Mouse (Mus musculus): ENCODE results near the gene 6430628N08Rik. TPM values are rescaled to one million over a fixed set of nuclear protein-coding genes. Genes with fewer than 3 reads are reported as not detected.

Gene 6430628N08Rik
- polyA plus RNA-seq, 1 experiment from 2014 or later: not detected

DNA sequence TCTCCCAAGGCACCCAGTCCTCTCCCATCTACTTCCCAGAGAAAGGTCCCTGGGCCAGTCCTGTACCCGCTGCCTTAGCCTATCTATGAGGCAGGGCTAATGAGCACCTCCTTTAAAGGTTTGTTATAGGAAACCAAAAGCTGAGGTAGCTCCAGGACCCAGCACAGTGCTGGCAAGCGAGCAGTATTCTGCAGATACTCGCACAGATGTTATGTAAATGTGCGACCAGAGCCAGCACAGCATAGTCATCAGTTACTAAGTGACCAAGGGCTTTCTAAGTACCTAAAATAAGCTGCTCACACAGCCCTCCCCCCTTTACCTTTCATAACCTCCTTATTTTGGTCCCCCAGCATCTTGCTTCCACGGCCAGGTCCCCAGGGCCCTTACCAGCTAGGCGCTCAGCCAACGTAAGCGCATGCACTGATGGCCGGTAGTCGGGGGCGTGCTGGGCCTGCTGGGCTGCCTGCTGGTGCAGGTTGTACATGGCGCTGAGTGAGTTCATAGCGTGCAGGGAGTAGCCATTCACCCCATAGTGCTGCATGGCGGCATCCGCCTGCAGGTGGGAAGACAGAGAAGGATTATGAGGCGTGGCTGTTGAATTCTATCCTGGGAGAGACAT, 32.9 kb downstream of the 6430628N08Rik start:
- Histone ChIP-seq H3K4me3 (no peak overlapping the region), H3K4me1 (no peaks in the 10 kb centered on the region), H3K9me3 (replicated peaks) (no peaks in the 10 kb centered on the region), H3K4me2 (no peak overlapping the region), H3K27ac (no peak overlapping the region), H3K36me3 (ENCODE audit: poor library complexity, severe bottlenecking) (no peaks in the 10 kb centered on the region), H3K27me3 (peaks cover 56% of the 10 kb centered on the region), H3K9ac (no peak overlapping the region)
- ATAC-seq: no peak
- WGBS: 80% methylated on average over 16 of the region's 16 CpGs

DNA sequence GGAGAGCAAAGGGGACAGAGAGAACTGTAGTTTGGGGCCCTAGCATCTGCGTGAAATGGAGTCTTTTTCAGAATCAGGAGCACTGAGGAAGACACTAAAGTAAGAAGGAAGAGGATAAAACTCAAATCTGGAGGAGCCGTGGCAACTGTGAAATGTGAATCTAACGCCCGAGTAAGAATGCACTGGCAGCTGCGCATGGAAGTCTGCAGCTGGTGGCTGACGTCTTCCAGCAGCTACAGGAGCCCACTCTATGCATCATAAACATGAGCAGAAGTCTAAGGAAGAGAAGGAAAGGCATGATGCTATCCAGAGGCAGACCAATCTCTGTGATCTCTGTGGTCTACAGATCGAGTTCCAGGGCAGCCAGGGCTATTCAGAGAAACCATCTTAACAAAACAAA, 37.2 kb downstream of the 6430628N08Rik start:
- Histone ChIP-seq H3K9me3 (replicated peaks) (no peaks in the 10 kb centered on the region), H3K4me3 (no peak overlapping the region), H3K4me2 (no peak overlapping the region), H3K4me1 (no peaks in the 10 kb centered on the region), H3K36me3 (ENCODE audit: poor library complexity, severe bottlenecking) (no peaks in the 10 kb centered on the region), H3K27me3 (peaks cover 76% of the 10 kb centered on the region), H3K27ac (no peak overlapping the region), H3K9ac (no peak overlapping the region)
- 75% methylated on average over 7 of the region's 7 CpGs for WGBS
- no peak for ATAC-seq

DNA sequence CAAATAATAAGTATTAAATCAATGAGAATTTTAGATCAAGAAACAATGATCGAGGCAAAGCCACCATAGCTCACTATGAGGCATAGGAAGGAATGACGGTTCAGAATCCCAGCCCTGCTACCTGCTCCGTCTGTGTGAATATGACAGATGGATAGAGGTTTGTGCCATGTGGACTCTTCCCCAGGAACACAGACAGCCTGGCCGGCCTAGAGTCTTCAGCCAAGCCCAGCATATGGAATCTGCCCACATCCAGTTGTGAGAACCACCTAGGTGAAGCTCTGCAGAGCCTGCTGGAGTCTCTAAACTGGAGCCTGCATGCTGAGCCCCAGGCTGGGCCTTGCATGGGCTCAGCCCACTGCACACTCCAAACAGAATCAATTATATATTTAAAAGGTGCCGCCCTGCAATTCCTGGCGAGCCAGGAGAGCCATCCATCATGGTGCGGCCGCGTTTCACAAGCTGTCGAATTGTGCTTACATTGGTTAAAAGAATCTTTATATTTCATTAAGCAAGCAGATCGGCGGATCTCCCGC, 41.2 kb downstream of the 6430628N08Rik start:
- peaks cover 97% of the 10 kb centered on the region for H3K27me3 ChIP-seq
- H3K4me1 ChIP-seq: peaks cover 12% of the 10 kb centered on the region
- H3K4me3 ChIP-seq: no peak overlapping the region
- H3K9ac ChIP-seq: no peak overlapping the region
- no peaks in the 10 kb centered on the region for H3K9me3 ChIP-seq (replicated peaks)
- 52% methylated on average over 13 of the region's 13 CpGs for WGBS
- no peak for ATAC-seq
- H3K36me3 ChIP-seq (ENCODE audit: poor library complexity, severe bottlenecking): no peaks in the 10 kb centered on the region
- H3K27ac ChIP-seq: no peak overlapping the region
- H3K4me2 ChIP-seq: no peak overlapping the region

DNA sequence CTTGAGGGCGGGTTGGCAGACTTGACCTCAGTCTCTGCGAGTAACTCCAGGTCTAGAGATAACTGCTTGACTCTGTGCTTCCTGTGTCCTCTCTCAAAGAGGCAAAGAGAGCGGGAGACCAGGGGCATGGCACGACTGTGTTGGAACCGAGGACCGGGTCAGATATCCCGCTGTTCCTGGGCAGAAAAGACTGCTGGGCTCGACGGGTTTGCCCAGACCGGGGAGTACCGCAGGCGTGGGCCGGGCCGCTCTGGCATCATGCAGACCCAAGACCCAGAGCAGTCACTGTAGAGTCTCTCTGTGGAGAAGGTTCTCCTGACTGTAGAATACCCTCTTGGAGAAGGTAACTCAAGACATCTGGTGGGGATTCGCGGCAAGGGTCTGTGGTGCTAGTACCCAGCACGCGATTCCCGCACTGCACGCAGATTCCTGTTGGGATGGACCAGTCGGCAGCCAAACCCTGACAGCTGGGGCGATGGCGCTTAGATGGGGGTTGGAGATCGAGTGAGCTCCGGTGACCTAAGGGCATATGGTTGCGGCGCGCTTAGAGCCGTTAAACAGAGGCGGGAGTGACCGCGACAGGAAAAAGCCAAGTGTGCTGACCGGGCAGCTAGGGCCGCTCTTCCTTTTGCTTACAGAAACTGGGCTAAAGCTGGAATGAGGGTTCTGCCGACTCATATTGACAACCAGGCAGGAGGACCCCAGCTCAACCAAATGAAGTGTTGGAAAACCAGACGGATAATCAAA, 45.5 kb downstream of the 6430628N08Rik start:
- 1% methylated on average over 36 of the region's 36 CpGs for WGBS
- Histone ChIP-seq H3K4me3 (no peak overlapping the region), H3K27ac (no peak overlapping the region), H3K9me3 (replicated peaks) (no peaks in the 10 kb centered on the region), H3K4me2 (no peak overlapping the region), H3K9ac (no peak overlapping the region), H3K27me3 (peaks cover 99% of the 10 kb centered on the region), H3K36me3 (ENCODE audit: poor library complexity, severe bottlenecking) (no peaks in the 10 kb centered on the region), H3K4me1 (peaks cover 25% of the 10 kb centered on the region)
- ATAC-seq: 0 out of 2 replicates have a peak, but pooled peaks have one; percentile 21

DNA sequence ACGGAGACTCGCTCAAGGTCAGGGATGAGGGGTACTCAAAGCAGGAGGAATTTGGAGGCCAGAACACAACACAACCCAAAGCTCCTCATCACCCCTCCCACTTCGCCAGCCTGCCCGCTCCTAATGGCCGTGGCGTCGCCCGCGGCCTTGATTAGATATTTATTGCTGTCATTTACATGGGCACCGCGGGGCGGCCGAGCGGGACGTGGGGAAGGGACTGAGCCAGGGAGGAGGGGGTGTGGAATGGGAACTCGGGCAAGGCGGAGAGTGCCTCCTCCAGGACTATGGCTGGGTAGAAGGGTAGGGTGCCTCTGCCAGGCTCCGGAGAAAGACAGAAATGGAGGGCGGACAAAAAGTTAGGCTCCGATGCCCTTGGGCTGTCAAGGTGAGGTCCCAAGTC, 46.2 kb downstream of the 6430628N08Rik start:
- under 1% methylated on average over 20 of the region's 20 CpGs for WGBS
- H3K9ac ChIP-seq: no peak overlapping the region
- ATAC-seq: no peak
- peaks cover 99% of the 10 kb centered on the region for H3K27me3 ChIP-seq
- no peak overlapping the region for H3K4me2 ChIP-seq
- no peaks in the 10 kb centered on the region for H3K9me3 ChIP-seq (replicated peaks)
- no peak overlapping the region for H3K27ac ChIP-seq
- H3K4me3 ChIP-seq: peak overlapping the region; percentile 15; the same call in 1 of the 2 replicates
- peaks cover 25% of the 10 kb centered on the region for H3K4me1 ChIP-seq
- H3K36me3 ChIP-seq (ENCODE audit: poor library complexity, severe bottlenecking): no peaks in the 10 kb centered on the region

DNA sequence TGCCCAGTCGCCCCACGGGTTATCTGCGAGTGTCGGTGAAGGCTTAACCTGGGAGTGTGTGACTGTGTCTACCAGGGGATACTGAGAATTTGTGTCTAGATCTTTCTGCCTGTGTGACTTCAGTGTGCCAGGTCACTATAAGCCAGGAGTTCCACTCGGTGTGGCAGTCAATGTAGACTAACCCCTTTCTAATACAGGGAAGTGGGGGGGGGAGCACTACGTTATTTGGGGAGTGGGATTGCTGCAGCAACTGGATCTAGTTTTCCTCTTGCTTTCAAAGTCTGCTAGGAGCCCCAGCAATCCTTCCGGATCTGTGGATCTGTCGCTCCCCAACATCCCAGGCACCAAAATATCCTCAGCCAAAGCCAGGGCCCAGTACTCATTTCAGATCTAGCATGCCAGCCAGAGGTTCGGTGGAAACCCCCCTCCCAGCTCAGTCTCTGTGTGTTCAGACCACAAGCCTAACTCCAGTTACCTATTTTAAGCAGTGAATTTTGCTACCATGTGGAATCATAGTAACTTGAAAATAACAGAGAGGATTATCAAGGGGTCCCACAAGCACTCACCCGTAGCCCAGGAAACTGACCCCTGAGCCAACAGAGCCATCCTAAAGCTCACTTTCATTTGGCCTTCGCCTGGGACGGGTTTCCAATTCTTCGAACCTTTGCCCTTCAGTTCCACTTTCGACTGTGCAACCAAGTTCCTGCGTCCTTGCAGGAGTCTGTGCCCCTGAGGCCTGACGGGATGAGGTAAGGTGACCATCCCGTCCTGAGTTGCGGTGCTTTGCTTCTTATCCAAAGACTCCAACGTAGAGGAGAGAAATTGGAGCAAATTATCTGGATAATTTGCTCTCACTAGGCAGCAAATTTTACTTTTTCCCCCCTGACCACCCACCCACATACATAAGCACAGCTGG, 46.9 kb downstream of the 6430628N08Rik start:
- Histone ChIP-seq H3K9ac (no peak overlapping the region), H3K27me3 (peaks cover 99% of the 10 kb centered on the region), H3K4me1 (peaks cover 25% of the 10 kb centered on the region), H3K36me3 (ENCODE audit: poor library complexity, severe bottlenecking) (no peaks in the 10 kb centered on the region), H3K4me3 (no peak overlapping the region), H3K27ac (no peak overlapping the region), H3K9me3 (replicated peaks) (no peaks in the 10 kb centered on the region), H3K4me2 (no peak overlapping the region)
- no peak for ATAC-seq
- WGBS: 3% methylated on average over 19 of the region's 19 CpGs

DNA sequence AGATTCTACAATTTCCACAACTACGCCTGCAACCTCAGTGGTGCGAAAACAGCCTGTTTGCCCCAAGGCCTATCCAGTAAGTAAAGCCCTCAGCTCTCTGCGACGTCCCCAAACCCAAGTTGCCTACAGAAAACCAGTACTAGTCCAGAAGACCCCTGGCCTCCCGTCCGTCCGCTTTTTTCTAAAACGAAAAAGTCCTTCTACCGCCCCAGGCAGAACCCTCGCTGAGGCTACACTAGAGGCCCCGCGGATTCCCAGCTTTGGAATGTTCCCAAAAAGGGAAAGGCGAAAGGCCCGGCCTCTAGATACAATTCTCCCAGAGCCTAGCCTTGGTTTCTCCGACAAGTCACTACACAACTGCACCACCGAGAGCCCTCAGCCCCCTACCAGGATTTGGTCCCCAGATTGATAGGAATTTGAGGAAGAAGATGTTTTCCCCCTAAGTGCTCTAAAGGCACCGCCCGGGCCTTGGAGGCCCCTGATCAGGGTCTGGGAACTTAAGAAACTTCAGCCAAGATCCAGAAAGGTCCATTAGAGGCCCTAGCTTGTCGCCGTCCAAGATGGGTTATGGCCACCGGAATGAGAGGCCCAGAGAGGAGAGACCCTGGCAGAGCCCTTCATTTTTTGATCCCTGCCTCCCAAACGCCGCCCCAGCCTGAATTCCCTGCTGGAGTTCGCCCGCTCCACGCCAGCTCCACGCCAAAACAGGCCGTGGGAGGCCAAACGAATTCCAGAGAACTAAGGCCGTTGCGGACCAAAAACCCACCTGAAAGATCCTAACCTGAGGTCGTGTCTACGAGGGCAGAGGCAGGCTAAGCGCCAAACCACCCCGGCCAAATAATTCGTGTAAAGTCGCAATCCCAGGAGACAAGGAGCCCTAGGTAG, 48.1 kb downstream of the 6430628N08Rik start:
- 1% methylated on average over 37 of the region's 37 CpGs for WGBS
- H3K4me3 ChIP-seq: peak overlapping the region; percentile 33; the same call in 1 of the 2 replicates

DNA sequence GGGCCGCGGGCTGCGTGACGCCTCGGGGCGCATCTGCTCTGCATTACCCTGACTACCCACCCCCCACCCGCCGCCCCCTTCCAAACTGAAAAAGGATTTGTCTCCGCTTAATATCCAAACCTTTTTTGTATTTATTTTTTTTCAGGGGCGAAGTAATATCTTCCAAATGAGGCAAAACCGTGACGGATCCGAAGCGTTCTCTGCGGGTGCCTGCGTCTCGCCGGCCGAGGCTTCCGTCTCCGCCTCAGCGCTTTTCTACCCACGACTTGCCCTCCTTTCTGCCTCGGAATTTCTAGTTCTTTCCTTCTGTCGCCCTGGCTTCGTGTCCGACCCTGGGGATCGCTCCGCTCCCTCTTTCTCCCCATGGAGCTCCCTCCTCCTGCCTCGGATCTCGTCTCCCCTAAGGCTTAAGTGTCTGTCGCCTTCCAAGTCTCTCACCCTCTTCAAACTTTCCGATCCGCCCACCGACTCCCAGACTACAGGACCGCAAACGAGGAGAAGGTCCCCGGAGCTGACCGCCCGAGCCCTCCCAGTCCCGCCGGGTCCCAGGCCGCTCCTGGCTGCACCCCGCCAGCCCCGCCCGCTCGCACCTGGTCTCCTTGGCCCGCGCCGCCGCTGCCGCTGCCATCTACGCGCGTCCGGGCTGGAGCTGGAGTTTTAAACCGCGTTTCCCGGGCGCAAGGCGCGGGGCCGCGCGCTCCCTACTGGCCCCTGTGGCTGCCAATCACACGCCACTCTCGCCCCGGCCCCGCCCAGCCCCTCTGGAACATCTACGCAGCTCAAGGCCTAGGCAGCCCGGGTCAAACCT, 49.0 kb downstream of the 6430628N08Rik start, which contains the start of gene Dmbx1:
Dmbx1 (minus strand) TSS at position 632 of the 808 bp plus-strand sequence.
- Histone ChIP-seq H3K9me3 (replicated peaks) (no peaks in the 10 kb centered on the region), H3K27ac (no peak within 1 kb of the TSS), H3K36me3 (ENCODE audit: poor library complexity, severe bottlenecking) (no peaks in the 10 kb centered on the region), H3K9ac (no peak within 1 kb of the TSS), H3K4me3 (peak within 1 kb of the TSS; percentile 33), H3K4me1 (peaks cover 30% of the 10 kb centered on the region), H3K4me2 (peak within 1 kb of the TSS; percentile 60), H3K27me3 (peaks cover 99% of the 10 kb centered on the region)
- peak; percentile 52; the same call in 1 of the 2 replicates for ATAC-seq
- under 1% methylated on average over 71 of the region's 71 CpGs for WGBS

More for the DNA sequence above, 48.1 kb downstream of the 6430628N08Rik start:
- H3K36me3 ChIP-seq (ENCODE audit: poor library complexity, severe bottlenecking): no peaks in the 10 kb centered on the region
- H3K4me2 ChIP-seq: peak overlapping the region; percentile 60
- peaks cover 99% of the 10 kb centered on the region for H3K27me3 ChIP-seq
- ATAC-seq: no peak
- H3K9ac ChIP-seq: no peak overlapping the region
- H3K9me3 ChIP-seq (replicated peaks): no peaks in the 10 kb centered on the region
- H3K27ac ChIP-seq: no peak overlapping the region
- peaks cover 25% of the 10 kb centered on the region for H3K4me1 ChIP-seq

DNA sequence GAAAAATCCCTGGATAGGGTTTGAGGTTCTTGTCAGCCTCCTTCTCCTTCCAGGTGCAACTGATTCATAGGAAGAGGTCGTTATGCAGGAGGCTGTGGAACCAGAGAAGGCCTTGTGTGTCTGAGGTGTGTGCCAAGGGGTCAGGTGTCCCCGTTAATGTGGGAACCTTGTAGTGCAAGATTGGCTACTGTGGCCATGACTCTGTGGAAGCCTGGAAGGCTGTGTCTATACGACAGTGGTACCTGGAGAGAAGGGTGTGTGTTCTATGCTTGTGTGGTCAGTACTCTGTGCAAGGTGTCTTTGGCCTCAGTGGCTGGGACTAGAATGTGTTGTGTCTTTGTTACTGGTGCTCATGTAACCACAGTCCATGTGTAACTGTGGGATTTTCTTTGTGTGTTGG, 50.2 kb downstream of the 6430628N08Rik start:
- Histone ChIP-seq H3K9ac (no peak overlapping the region), H3K9me3 (replicated peaks) (no peaks in the 10 kb centered on the region), H3K4me2 (no peak overlapping the region), H3K4me3 (no peak overlapping the region), H3K27ac (no peak overlapping the region), H3K4me1 (peaks cover 24% of the 10 kb centered on the region), H3K36me3 (ENCODE audit: poor library complexity, severe bottlenecking) (no peaks in the 10 kb centered on the region), H3K27me3 (peaks cover 100% of the 10 kb centered on the region)
- 4% methylated on average over 3 of the region's 3 CpGs for WGBS
- no peak for ATAC-seq

DNA sequence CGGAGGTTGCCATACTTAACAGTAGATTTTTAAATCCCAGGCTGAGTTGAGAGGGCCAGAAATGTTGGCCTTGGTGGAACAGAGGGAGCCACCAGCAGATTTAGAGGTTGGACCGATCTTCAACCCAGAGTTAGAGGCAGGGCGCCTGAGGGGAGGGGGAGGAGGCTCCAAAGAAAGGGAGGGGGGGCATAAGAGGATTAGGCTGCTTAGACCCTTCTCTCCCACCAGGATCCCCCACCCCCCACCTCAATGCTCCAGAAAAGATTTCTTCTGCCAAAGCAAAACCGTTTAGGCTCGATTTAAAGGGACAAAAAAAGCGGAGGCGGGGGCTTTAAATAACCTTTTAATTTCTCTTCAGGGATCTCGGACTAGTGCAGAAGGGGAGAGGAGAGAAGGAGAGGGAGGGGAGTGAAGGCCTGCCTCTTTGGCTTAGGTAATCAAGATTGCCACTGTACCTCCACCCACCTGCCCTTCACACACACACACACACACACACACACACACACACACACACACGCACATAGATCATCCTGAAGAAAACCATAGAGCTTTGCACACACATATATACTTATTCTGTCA, 50.9 kb downstream of the 6430628N08Rik start:
- H3K27me3 ChIP-seq: peaks cover 100% of the 10 kb centered on the region
- WGBS: 3% methylated on average over 9 of the region's 9 CpGs
- H3K4me2 ChIP-seq: no peak overlapping the region
- H3K9ac ChIP-seq: no peak overlapping the region
- no peak overlapping the region for H3K4me3 ChIP-seq
- ATAC-seq: no peak
- no peaks in the 10 kb centered on the region for H3K36me3 ChIP-seq (ENCODE audit: poor library complexity, severe bottlenecking)
- H3K4me1 ChIP-seq: peaks cover 20% of the 10 kb centered on the region
- H3K9me3 ChIP-seq (replicated peaks): no peaks in the 10 kb centered on the region
- H3K27ac ChIP-seq: no peak overlapping the region

All from forebrain, embryonic 13.5 days (tissue).